Mouse (Mus musculus): ENCODE measurements around the gene Llgl2. TPM values are rescaled to one million over a fixed set of nuclear protein-coding genes. Genes with fewer than 3 reads are reported as not detected.
A peak's percentile ranks its signal among the peaks of the same experiment; 100 is the strongest.

Llgl2 gene
- 22.4 and 23.1 TPM in 2 replicates for polyA plus RNA-seq (2015; fragmentation: Nextera tagmentation; extraction: Ambion mirVana)

DNA sequence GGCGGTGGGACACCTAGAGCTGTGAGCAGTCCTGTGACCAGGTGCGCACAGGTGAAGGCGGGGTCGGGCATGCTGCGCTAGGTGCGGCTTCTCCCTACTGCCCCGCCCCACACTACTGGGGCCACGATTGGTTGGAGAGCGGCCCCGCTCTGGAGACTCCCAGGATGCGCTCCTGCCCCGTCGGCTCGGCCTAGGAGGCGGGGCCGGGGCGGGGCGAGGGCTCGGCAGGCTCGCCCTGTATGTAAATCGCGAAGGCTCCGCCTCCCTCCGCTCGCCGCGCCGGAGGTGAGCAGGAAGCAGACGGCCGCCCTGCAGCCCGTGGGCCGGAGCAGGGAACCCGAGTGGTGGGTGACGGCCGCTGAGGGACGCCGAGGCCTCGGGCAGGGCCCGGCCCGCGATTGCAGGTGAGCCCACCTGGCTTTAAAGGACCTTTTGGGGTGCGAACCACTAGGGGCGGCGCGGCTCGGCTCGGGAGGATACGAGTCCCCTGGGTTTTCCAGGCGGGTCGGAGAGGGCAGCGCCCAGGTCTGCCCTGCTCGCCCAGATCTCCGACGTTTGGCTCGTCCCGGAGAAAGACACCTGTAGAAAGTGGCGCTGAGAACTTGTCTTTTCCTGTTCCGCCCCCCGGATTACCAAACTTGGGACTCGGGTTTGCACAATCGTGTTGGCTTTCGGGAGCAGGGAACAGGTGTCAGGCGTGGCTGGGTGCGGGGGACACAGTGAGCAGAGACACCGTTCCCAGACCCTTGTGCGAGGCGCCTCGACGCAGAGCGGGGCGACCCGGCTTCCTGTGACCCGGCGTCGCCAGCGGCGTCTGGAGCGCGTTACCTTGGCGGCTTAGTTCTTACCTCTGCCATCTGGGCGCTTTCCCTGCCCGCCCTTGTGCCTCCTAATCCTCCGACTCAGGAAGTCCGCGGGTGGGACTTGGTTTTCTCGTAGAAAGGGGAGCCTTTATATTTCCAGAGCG is at the start of gene Llgl2:
TSS of gene Llgl2 (plus strand) at position 276 of the 967 bp plus-strand sequence.
- Histone ChIP-seq H3K4me1 (peaks cover 15% of the 10 kb centered on the region), H3K36me3 (peaks cover 30% of the 10 kb centered on the region), H3K27ac (peak within 1 kb of the TSS; percentile 22; the same call in 1 of the 2 replicates), H3K4me2 (peak within 1 kb of the TSS; percentile 90), H3K4me3 (peak within 1 kb of the TSS; percentile 57), H3K27me3 (peaks cover 14% of the 10 kb centered on the region), H3K9me3 (no peaks in the 10 kb centered on the region), H3K9ac (peak within 1 kb of the TSS; percentile 21)
- ATAC-seq (ENCODE audit: insufficient number of reproducible peaks, low FRiP score, low TSS enrichment, low read depth) = peak; percentile 84
- under 1% methylated on average over 87 of the region's 87 CpGs for WGBS

DNA sequence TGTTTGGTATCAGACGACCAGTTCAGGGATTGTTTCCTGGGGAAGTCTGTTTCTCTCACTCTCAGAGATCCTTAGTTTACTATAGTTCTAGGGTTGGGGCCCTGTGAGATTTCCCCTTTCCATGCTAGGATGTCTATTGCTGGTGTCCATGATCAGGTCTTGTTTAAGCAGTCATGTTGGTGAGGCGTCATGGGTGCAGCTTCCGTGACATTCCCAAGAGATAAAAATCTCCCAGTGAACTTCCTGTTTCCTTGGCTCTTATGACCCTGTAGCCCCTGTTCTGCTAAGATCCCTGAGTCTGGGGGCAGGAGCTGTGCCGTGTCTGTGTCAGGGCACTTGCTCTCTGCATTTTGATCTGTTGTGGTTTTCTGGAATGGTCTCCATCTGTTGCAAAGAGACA is 49.2 kb upstream of the Llgl2 start:
- Histone ChIP-seq H3K27me3 (no peaks in the 10 kb centered on the region), H3K9ac (no peak overlapping the region), H3K4me3 (no peak overlapping the region), H3K9me3 (no peaks in the 10 kb centered on the region), H3K36me3 (peaks cover 8% of the 10 kb centered on the region; the same call in 1 of the 2 replicates), H3K4me1 (peaks cover 44% of the 10 kb centered on the region), H3K27ac (0 out of 2 replicates have a peak overlapping the region, but pooled peaks have one; percentile 27), H3K4me2 (no peak overlapping the region)
- ATAC-seq (ENCODE audit: insufficient number of reproducible peaks, low FRiP score, low TSS enrichment, low read depth) = no peak
- WGBS = 65% methylated on average over 4 of the region's 4 CpGs

DNA sequence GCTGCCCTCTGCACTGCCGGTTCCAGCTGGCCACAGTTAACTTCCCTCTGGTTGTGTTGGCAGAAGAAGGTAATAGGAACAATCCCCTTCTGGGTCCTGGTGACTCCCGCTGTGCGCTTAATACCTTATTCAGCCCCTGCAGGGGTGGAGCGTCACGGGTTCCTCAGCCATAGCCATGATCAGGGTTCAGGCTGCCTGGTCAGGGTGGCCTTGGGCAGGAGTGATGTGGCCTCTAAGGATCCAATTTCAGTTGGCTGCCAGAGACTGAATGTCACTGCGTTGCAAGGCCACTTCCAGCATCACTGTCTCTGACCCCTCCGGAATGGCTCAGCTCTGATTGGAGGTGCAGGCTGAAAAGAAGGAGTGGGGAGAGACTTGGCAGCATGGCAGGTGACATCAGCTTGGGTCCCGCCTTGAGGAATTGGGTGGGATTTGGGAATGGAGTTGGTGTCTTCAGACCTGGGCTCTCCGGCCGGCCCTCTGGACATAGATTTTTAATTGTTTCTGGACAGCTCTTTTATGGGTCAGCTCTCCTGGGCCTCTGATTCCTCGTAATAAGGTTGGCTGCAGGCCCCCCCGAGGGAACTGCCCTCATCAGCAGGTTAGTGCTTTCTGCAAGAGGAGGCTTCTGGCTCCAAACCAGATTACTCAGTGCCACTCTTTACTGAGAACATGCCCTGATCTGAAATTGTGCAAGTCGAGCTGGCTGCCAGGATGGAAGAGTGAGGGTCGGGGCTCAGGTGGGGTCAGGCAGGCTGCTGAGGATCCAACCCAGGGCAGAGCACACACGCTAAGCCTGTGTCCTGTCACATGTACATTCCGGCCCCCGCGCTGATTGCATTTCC is 47.8 kb upstream of the Llgl2 start:
- ATAC-seq (ENCODE audit: insufficient number of reproducible peaks, low FRiP score, low TSS enrichment, low read depth) = peak; percentile 27; the same call in 1 of the 2 replicates
- 34% methylated on average over 18 of the region's 18 CpGs for WGBS
- no peak overlapping the region for H3K4me3 ChIP-seq
- H3K27ac ChIP-seq = peak overlapping the region; percentile 71
- H3K9me3 ChIP-seq = no peaks in the 10 kb centered on the region
- H3K4me2 ChIP-seq = peak overlapping the region; percentile 22; the same call in 1 of the 2 replicates
- peaks cover 56% of the 10 kb centered on the region for H3K4me1 ChIP-seq
- H3K27me3 ChIP-seq = no peaks in the 10 kb centered on the region
- no peak overlapping the region for H3K9ac ChIP-seq
- peaks cover 12% of the 10 kb centered on the region; the same call in 1 of the 2 replicates for H3K36me3 ChIP-seq

DNA sequence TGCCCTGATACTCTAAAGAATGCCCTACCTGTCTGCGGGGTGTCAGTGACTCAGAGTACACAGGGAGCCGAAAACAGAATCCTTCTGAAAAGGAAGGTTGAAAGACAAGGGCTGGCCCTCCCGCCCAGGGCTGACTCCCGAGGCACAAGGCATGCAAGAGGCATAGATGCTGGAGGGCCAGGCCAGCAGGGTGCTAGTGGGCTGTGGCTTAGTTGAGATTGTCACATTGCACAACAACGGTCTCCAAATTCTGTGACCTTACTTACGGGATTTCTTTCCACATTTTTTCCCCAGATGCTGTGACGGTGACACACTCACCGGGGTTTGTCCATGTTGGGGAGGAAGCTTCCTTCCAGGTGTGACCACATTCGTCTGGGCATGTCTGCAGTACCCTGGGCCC is 46.9 kb upstream of the Llgl2 start:
- WGBS = 66% methylated on average over 9 of the region's 9 CpGs
- Histone ChIP-seq H3K27ac (peak overlapping the region; percentile 43), H3K9ac (no peak overlapping the region), H3K4me3 (no peak overlapping the region), H3K4me2 (no peak overlapping the region), H3K9me3 (no peaks in the 10 kb centered on the region), H3K27me3 (no peaks in the 10 kb centered on the region), H3K4me1 (peaks cover 56% of the 10 kb centered on the region), H3K36me3 (peaks cover 15% of the 10 kb centered on the region; the same call in 1 of the 2 replicates)
- ATAC-seq (ENCODE audit: insufficient number of reproducible peaks, low FRiP score, low TSS enrichment, low read depth) = no peak

DNA sequence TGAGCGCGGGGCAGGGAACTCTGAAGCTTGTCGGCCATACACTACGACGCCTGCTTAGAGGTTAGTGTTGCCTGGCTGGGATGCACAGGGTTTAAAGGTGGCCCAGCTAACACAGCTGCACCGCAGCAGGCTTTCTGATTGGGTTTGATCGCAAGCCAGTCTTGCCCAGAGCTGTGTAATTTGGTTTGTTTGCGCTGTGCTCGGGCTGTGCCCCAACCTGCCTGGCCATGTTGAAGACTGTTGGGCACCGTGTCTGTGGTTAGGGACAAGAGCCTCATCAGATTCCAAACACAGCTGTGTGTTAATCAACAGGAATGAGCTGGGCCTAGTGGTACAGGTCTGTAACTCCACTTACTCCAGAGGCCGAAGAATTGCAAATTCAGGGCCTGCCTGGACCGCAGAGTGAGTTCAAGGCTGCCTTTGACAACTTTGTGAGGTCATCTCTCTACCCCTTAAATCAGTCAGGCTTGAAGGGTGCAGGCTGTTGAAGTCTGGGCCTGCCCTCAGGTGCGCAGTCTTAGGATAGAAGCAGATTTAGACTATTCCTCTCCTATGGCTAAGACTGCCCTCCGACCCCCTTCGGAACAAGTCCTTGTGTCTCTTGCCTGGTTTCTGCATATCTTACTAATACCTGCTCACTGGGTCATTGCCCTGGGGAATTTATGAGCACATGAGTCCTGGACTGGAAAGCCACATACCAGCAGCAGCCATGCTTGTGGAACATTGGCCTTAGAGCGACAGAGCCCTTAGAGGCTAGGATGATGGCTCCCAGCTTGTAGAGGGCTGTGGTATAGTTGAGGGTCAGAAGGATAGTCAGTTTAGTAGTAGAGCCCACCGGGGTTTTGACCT is 46.1 kb upstream of the Llgl2 start:
- Histone ChIP-seq H3K4me3 (no peak overlapping the region), H3K4me2 (no peak overlapping the region), H3K27ac (peak overlapping the region; percentile 43; the same call in 1 of the 2 replicates), H3K36me3 (peaks cover 15% of the 10 kb centered on the region; the same call in 1 of the 2 replicates), H3K9me3 (no peaks in the 10 kb centered on the region), H3K4me1 (peaks cover 56% of the 10 kb centered on the region), H3K9ac (no peak overlapping the region), H3K27me3 (no peaks in the 10 kb centered on the region)
- no peak for ATAC-seq (ENCODE audit: insufficient number of reproducible peaks, low FRiP score, low TSS enrichment, low read depth)
- 75% methylated on average over 17 of the region's 17 CpGs for WGBS

DNA sequence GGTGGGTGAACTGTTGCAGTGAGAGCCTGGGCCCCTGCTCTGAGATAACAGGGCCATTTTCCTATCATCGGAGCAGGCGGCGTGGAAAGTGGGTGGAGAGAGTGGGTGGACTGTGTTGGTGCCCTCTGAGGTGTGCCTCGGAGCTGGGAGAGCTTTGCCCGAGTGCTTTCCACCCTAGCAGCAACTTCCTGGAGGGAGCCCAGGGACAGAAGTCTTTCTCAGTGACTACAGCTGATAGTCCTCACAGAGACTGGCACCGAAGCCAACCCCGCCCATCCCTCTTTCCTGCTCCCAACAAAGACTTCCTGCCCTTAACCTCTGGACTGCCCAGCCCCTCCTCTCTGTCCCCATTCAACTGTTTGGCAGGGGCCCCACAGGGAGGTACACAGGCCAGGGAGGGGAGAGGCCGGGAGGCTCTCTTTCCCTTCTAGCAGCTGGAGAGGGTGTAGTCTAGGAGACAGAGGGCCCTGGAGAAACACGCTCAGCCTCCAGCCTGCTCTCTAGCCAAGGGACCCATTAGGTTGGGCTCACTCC is 44.7 kb upstream of the Llgl2 start:
- peak; percentile 17; the same call in 1 of the 2 replicates for ATAC-seq (ENCODE audit: insufficient number of reproducible peaks, low FRiP score, low TSS enrichment, low read depth)
- H3K9ac ChIP-seq = no peak overlapping the region
- H3K36me3 ChIP-seq = peaks cover 15% of the 10 kb centered on the region; the same call in 1 of the 2 replicates
- H3K4me1 ChIP-seq = peaks cover 62% of the 10 kb centered on the region
- H3K4me2 ChIP-seq = no peak overlapping the region
- no peaks in the 10 kb centered on the region for H3K27me3 ChIP-seq
- WGBS = 29% methylated on average over 9 of the region's 9 CpGs
- H3K27ac ChIP-seq = peak overlapping the region; percentile 73
- H3K4me3 ChIP-seq = no peak overlapping the region
- H3K9me3 ChIP-seq = no peaks in the 10 kb centered on the region

DNA sequence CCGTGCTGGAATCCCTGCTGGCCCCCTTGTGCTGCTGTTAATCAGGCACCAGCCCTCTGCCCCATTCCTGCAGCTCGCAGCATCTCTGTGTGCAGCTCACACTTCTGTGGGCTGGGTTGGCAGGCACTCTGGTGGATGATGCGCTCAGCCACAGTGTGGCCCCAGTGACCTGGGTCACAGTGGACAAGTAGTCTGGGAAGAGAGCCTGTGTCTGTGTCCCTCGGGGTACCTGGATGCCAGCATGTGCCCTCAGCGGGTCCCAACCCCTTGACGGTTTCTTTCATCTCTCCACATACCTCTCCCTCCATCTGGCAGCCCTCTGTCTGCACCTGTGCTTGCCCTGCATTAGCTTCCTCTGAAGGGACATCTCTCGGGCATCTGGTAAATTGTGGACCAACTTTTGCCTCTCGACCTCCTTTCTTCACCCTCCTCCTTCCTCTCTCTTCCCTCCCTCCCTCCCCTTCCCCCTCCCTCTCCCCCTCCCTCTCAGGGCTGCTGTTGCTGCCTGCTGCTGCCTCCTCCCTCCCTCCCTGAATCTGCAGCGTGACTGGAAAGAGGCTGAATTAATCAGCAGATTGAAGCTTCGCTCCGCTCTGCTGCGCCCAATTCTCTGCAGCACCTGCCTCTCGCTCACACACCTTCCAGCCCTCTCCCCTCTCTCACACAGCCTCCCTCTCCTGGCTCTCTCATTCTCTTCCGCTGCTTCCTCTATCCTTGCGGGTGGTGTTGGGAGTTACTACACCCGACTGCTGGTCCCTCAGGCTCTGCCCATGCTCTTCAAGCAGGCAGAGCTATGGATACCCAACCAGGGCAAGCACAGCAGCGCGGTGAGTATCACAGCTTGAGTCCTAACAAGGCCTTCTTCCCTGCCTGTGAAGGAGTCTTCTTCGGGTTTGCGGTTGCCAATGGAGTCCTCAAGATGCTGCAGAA is 43.4 kb upstream of the Llgl2 start:
- H3K27ac ChIP-seq = 0 out of 2 replicates have a peak overlapping the region, but pooled peaks have one; percentile 73
- no peak overlapping the region for H3K4me2 ChIP-seq
- 28% methylated on average over 20 of the region's 20 CpGs for WGBS
- no peaks in the 10 kb centered on the region for H3K9me3 ChIP-seq
- ATAC-seq (ENCODE audit: insufficient number of reproducible peaks, low FRiP score, low TSS enrichment, low read depth) = no peak
- H3K4me3 ChIP-seq = no peak overlapping the region
- no peaks in the 10 kb centered on the region for H3K27me3 ChIP-seq
- no peak overlapping the region for H3K9ac ChIP-seq
- H3K36me3 ChIP-seq = peaks cover 18% of the 10 kb centered on the region; the same call in 1 of the 2 replicates
- peaks cover 55% of the 10 kb centered on the region for H3K4me1 ChIP-seq

DNA sequence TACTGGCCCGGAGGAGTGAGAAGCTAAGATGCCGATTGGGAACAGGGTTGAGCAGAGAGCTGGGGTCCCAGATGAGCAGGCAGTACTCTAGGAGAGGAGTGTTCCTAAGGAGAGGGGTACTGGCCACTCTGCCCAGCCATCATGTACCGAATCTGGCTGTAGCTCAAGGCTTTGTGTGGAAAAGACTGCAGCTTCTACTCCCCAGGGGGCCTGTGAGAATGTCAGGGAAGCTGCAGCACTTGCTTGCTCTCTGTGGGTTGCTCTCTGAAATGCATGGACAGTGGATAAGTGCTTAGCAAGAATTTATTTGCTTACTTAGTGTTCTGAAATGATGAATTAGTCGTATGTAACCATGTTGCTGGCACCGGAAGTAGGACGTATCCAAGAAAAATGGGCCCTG is 37.4 kb upstream of the Llgl2 start:
- Histone ChIP-seq H3K4me3 (no peak overlapping the region), H3K27ac (no peak overlapping the region), H3K9ac (no peak overlapping the region), H3K27me3 (no peaks in the 10 kb centered on the region), H3K9me3 (no peaks in the 10 kb centered on the region), H3K36me3 (peaks cover 55% of the 10 kb centered on the region), H3K4me1 (peaks cover 10% of the 10 kb centered on the region; the same call in 1 of the 2 replicates), H3K4me2 (no peak overlapping the region)
- ATAC-seq (ENCODE audit: insufficient number of reproducible peaks, low FRiP score, low TSS enrichment, low read depth) = no peak
- WGBS = 76% methylated on average over 6 of the region's 6 CpGs

DNA sequence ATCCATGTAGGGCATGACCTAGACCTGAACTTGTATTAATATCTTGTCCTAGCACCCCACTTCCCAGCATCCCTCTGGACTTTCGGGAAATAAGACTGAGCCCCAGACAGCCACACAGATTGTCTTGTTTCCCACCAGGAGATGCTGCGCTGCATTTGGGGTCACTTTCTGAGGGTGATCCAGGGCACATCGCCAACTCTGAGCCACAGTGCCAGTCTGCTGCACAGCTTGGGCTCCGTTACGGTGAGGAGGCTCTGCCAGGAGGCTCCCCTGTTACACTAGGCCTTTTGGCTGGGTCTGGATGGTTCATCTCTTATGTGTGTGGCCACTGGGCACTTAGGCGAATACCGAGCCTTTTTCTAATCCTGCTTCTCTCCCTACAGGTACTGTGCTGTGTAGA is 34.1 kb upstream of the Llgl2 start:
- no peaks in the 10 kb centered on the region for H3K9me3 ChIP-seq
- no peak overlapping the region for H3K4me3 ChIP-seq
- peaks cover 86% of the 10 kb centered on the region for H3K36me3 ChIP-seq
- peaks cover 4% of the 10 kb centered on the region; the same call in 1 of the 2 replicates for H3K4me1 ChIP-seq
- H3K27me3 ChIP-seq = no peaks in the 10 kb centered on the region
- H3K9ac ChIP-seq = no peak overlapping the region
- no peak overlapping the region for H3K27ac ChIP-seq
- no peak for ATAC-seq (ENCODE audit: insufficient number of reproducible peaks, low FRiP score, low TSS enrichment, low read depth)
- whole genome bisulfite sequencing = 94% methylated on average over 7 of the region's 7 CpGs
- H3K4me2 ChIP-seq = no peak overlapping the region

DNA sequence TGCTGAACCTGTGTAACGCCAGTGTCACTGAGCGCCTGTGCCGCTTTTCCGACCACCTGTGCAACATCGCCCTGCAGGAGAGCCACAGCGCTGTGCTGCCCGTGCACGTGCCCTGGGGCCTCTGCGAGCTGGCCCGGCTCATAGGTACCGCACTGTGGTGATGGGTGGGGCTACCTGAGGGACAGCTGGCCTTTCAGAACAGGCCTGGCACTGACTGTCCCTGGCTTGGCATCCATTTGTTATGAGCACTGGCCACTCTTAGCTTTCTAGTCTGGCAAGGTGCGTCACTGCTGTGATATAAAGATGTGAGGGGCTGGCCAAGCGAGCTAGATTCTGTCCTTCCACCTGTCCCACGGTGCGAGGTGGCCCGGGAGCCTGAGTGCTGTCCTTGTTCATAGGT is 31.9 kb upstream of the Llgl2 start:
- no peak overlapping the region for H3K27ac ChIP-seq
- 92% methylated on average over 16 of the region's 16 CpGs for WGBS

More for the DNA sequence above, 31.9 kb upstream of the Llgl2 start:
- peaks cover 91% of the 10 kb centered on the region for H3K36me3 ChIP-seq
- no peak for ATAC-seq (ENCODE audit: insufficient number of reproducible peaks, low FRiP score, low TSS enrichment, low read depth)
- no peak overlapping the region for H3K9ac ChIP-seq
- no peaks in the 10 kb centered on the region for H3K27me3 ChIP-seq
- H3K4me3 ChIP-seq = no peak overlapping the region
- no peak overlapping the region for H3K4me2 ChIP-seq
- no peaks in the 10 kb centered on the region for H3K4me1 ChIP-seq
- H3K9me3 ChIP-seq = no peaks in the 10 kb centered on the region

Data from limb, embryonic 15.5 days (tissue).